Mouse (Mus musculus) MN1 (cell line): ENCODE measurements around the gene Skida1.

Experiments used
- DNase-seq: peaks from one replicate; pipeline ENCODE4 v3.0.0-alpha.2; 2016; ENCODE audit warnings: low spot score

Gene Skida1

DNA sequence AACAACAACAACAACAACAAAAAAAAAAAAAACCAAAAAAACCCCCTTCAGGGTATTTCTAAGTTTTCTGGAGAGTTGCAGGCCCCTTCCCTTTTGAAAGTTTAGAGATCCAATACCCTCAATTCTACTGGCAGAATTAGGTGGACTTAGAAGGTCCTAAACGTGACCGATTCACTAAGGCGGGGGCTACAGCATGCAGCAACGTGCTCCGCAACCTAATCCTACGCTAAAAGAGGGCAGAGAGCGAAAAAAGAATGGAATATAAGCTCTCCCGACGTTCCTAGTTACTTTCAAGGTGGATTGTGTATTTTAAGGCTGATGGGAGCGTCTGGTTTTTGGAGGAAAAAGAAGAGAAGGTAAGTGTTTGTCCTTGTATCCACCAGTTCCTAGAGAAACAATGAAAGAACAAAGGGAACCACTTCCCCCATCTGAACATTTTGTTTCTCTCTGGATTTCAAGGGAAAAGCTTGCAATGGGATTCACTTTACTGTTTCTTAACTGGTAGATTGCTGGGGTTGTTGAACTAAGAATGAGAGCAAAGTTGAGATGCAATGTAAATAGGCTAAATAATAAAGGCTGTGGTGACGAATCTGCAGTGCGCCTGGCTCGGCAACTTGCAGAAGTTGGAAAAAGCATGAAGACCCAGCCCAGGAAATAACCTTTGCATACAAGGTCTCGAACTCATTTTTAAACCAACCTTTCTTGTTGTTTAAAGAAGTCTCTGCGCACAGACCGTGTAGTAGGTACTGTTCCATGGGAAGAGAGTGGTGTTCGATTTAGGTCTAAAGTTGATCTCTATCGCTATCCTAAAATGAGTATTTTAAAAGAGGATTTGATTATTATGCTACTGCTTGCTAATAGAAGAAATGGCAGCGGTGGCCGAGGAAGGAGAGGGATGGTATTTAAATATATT is 6.4 kb upstream of the Skida1 start, which contains the start of gene Mllt10:
TSS of gene Mllt10 (plus strand) at position 222 of the 913 bp plus-strand sequence.
- DNase-seq, result no peak

DNA sequence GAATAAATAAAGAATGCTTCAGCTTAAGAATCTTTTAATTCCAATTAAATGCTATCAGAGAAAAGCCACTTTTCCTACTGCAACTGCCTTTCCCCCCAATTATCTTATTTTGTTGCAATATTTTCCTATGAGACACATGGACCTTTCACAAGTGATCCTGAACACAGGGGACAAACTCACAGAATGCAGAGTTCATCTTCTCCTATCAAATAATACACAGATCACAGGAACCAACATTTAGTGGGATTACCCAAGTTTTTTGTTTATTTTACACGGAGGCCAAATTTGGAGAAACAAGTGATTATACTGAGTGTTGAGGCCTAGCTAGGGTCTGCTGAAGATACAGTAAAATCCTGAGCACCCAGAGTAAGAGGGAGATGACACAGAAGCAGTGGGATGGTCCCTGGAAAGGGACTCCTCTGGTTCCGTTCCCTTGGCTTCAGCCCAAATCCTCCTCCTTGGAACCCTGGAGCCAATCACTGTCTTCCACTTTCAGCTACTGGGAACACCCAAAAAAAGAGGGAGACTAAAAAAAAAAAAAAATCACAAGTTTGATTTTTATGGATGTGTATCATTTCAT is 5.2 kb upstream of the Skida1 start:
- peak; percentile 52 for DNase-seq

DNA sequence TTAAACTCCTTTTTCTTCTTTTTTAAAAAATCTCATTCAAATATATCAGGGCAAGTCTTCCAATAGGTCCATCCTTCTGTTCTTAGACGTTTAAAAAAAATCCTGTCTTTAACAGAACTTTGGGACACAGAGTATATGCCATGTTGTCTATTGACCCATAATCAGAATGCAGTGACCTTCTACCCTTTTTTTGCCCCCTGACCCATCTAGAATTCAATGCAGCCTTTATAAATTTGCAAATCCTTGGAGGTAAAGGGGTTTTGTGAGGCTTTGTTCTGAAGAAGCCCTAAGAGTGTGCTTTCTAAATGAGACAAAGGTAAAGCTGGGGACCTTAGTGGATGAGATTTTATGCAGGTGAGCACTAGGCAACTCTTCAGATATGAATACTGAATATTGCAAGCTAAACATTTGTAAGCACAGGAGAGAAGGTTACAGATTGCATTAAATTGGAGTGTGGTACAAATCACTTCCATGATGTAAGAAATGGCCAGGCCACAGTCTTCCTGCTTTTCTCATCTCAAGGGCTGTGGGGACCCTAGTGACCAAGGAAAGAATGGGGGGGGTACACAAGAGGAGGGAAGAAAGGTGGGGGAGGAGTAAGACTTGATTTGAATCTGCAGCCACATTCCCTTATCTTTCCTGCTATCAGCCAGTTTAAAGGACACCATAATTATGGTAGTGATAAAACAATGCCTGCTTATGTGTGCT is 4.5 kb upstream of the Skida1 start:
- no peak for DNase-seq

DNA sequence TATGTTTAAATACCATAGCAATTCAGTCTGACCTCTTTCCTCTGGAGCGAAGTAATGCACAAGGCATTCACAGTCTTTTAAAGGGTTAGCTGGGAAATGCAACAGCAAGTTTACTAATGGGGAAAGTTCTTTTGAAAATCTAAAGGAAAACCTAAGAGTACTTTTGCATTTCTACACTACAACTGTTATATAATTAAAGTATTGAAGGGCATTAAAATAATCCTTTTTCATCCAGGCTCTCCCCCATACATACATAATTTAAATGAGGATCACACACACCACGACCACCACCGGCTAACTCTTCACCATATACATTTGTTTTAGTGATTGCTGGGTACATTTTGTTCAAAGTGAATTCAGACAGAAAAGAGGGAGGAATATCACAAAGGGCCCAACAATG is 3.7 kb upstream of the Skida1 start:
- DNase-seq, result no peak

DNA sequence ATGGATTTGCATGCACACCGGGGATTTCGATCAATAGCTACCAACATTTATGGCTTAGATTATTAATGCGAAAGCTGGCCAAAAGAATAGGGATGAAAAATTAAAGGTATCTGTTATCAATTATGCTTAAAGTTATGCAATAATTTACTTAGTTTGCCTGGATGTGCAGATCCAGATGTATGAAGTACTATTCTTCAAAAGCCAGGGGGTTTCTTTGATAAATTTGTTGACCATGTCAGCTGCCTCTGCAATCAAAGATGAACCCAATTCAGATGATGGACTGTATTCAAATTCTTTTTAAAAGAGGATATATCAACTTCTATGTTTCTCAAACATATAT is 3.0 kb upstream of the Skida1 start:
- DNase-seq, result no peak

DNA sequence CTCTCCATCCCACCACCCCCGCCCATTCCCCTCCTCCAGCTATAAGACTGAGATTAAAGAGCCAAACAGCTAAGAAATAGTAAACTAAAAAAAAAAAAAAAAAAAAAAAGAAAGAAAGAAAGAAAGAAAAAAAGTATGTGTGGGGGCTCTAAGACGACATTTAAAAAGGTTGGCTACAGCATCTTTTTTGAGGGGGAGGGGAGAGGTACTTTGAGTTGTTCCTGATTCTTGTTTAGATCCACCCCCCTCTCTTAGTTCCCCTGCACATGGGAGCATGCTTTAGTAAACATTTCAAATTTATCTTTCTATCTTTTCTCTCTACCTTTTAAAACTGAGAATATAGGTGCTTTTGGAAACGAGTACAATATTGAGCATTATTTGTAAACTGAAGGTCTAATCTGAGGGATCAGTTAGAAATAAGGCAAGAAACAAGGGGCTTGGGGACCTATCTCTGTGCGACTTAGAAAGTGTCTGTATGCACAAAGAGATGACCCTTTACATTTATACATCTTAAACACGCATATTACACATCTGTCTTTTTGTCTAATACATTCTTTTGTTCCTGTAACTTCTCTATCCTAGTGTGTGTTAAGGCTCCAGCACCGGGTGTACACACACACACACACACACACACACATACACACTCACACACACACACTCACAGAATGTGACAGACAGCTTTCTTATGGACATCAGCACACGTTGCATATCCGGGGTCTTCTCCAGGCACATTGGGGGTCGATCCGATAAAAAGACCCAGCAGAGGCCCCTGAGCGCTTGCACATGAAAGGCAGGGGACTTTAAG is 2.4 kb upstream of the Skida1 start:
- DNase-seq, result no peak

DNA sequence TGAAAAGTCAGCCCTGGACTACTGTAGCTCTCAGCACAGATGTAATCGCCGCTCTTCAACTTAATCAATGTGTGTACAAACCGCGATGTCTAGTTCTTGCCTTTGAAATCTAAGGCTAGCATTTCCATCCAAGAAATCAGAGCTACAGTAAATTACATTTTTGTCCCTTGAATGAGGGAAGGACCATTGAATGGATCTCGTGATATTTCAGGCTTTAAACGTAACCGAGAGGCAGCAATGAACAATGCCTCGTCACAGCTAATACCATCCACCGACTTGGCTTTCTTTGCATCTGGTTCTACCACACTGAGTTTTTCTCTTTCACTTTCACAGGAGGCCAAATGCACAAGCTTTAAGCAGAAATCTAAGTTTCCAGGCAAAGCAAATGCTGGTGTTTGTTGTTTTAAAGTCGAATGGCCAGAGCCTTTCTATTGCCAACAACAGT is 1.7 kb upstream of the Skida1 start:
- DNase-seq, result no peak

DNA sequence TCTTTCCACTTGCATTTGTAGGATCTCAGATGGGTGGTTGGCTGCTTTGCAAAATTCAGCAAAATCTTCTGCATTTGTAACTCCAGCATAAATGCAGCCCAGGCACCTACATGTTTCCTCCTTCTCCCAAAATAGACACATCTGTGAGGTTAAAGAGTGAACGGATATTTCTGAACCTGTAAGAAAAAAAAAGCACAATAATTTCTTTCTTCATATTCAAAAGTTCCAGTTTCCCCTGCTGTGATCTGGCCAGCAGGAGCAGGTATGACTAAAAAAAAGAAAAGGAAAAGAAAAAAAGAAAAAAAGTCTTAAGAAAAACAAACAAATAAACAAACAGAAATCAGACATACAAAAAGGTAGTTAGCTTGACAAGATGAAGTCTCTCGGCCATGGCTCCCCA is 1.2 kb upstream of the Skida1 start:
- DNase-seq, result no peak

DNA sequence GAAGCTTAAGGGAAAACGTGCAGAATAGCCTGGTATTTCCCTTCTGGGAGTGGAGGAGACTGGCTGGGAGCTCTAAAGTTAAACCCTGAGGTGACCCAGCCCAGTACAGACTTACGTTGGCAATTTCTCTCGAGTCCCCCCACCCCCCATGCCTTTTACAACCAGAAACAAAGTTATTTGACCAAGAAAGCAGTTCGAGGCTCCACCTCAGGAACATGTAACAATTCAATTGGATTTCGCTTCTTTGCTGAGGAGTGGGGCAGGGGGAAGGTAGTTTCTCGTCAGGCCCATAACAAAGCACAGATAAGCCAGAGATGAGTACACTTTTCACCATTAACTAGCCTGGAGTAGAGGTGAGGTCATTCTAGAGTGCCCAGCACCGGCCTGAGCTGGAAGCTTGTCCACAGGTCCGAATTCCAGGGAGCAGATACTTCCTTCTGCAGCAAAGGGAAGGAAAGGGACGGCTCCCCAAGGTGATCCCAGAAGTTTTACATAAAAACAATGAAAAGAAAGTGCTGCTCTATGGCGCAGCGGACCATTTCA is 499 bp upstream of the Skida1 start:
- no peak for DNase-seq

DNA sequence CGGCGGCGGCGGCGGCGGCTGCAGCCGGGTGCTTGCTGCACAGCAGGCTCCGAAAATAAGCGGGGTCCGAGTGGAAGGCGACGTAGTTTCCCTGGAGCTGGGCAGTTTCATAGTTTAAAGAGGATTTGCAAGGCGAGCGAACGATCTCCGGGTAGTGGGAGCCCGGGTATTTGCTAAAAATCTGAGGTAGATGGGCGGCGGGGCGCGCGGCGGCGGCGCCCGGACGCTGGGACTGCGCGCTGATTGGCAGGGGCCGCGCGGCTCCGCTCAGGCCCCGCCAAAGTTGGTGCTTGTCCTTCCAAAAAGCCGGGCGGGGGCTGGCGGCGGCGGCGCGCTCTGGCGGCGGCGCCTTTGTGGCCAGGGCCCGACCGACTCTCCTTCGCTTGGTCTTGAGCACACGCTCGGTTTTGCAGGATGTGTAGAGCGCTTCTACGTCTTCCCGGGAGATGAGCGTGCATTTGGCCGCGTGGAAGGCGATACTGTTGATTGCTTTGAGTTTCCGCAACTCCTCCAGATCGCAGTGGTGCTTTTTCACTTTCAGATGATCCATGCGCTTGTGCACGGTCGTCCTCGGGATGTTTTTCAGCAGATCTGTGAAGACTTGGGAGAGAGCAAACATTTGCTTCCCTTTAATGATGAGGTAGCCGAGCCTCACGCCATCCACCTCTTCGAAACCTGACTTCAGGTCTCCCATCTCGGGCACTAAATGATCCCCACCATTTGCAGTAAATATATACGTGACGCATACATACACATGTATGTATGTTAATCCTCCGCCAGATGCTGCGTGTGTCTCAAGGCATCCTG is 1.0 kb downstream of the Skida1 start:
- peak; percentile 72 for DNase-seq

DNA sequence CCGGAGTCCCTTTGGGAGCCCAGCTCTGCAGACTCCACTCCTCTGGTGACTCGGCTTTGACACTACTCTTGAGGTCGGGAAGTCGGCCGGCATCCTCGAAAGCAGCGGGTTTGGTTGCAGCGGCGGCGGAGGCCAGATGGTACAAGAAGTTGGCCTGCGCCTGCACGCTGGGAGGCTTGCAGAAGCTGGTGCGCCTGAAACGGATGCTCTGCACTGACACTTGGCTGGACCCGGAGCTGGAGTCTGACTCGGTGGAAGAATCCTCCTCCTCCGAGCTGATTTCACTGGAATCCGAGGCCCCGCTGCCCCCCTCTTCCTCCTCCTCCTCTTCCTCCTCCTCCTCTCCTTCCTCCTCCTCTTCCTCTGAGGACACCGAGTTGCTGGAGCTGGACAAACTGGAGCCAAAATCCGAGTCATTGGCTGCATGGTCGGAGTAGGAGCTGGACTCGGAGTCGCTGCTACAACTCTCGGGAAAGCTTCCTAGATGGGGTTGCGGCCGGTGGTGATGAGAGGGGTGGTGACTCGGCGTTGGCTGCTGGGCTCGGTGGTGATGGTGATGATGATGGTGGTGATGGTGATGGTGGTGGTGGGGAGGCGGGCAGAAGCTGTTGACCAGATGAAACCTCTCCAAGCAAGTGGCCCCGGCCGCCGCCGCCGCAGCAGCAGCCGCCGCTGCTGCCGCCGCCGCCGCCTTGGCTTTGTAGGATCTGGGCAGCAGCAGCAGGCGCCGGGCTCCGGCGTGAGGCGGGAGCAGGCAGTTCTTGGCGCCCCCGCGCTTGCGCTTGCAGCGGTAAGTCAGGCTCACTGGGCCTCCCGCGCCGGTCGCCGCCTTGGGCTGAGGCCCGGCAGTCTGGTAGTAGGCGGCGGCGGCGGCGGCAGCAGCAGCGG is 1.8 kb downstream of the Skida1 start:
- peak; percentile 69 for DNase-seq

DNA sequence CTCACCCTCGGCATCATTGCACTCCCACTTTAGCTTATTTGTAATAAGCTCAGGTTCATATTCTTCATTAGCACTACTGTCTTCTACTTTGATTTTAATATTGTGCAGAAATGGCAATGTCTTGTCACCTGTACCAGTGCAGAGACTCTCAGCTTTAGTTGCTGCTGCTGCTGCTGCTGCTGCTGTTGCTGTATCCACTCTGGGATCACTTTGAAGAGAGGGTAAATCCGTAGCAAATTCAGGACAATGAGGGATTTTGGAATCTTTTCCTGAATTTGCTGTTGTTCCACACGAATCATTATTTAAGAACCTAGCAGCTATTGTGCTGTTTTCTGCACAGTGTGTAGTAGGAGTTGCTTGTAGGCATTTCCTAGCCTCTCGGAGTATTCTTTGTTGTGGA is 2.7 kb downstream of the Skida1 start:
- no peak for DNase-seq

DNA sequence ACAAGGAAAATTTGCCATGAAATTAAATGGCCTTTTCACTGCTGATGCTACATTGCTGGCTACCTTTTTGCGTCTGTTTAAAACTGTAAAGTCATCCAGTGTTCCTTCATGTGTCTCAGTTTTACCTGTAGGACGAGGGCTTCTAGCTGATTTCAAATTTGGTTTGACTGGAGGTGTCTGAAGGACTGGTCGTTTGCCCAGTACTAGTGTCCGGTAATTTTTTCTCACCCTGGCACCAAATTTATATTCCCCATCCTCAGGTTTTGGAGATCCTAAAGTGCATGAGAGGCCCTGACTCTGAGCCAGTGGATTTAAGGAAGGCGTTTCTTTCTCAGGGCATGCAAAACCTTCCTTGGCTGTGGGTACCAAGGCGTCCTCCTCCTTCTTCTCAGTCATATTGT is 3.1 kb downstream of the Skida1 start:
- DNase-seq, result no peak

DNA sequence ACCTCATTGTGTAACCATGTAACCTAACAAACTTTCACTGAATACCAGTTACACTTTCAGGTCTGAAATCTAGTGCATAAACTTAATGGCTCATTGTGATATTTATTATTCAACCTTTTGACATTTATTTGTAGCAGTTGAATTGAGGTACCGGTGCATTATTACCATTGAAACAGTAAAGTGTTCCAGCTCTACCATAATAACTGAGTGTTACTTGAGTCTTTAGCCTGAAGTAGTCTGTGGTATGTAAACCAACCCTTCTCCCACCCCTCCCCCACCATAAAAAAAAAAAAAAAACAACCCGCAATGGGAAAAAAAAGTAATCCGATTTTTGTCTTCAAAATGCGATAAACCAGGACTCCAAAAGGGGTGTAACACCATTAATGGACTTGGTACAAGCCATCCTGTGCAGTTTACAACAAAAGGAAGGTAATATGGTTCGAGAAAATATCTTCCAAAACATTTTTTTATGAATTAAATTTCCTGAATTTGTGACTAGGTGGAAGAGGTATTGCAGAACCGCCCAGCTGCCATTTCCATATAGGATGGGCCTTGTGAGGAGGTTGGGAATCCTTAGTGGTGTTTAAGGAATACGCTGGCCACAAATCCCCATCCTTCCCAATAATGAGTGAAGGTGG is 3.6 kb downstream of the Skida1 start:
- no peak for DNase-seq

DNA sequence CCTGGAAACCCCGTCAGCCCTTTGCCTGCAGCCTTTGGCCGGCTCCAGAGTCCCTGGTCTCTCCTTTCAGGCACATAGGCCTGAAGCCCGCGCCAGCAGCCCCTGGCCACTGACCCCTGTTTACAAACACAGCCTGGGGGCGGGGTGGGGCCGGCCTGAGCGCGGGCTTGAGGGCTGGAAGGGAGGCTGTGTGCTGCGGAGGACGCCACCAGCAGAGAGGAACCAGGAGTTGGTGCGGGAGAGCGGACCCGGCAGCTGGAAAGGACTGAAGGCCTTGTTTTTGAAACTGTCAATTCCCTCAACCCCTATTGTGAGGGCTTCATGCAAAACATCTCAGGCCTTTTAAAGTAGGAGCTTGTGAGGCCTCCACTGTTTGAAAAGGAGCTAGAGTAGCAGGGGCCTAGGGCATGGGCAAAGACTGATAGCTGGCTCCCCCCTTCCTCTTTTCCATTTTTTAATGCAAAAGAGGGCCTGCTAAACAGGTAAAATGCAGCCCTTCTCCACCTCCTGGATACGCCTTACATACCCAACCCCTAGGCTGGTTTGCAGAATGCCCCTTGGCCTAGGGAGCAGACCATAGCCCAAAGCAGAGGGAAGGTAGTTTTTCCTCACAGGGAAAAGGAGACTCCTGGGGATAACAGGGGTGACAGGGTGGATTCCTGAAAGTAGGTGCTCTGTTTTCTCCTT is 7.5 kb downstream of the Skida1 start:
- DNase-seq, result no peak

DNA sequence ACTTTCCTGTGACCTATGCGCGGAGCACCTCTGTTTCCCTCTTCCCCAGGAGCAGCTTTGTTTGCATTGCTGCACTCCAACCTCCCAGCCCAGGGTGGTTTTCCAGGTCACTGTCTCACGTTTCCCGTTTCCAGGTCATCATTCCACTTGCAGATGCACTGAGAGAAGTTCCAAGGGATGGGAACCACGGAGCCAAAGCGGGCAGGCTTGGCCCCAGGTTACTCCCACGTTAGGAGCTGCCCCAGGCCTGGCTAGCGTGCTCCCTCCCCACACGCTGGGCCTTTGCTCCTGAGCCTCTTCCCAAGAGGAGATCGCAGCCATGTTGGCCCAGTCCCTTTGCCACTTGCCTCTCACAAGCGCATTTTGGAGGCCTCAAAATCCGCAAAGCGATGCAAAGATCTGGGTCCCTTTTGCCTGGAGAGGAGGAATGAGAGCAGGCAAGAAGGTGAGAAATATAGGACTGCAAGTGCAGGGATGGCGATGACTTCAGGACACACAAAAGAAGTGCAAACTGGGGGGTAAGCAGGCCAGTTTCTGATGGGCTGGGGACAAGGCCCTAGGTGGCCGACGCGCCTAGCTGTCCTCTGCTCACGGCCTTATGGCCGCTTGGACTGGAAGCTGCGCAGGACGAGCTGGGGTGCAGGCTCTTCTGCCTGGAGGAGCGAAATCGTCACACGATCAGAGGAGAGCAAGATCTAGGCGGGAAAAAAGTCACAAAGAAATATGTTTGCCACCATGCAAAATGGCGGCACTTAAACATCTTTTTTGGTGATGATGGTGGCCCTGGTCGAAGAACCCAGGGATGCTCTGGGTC is 8.3 kb downstream of the Skida1 start:
- no peak for DNase-seq

DNA sequence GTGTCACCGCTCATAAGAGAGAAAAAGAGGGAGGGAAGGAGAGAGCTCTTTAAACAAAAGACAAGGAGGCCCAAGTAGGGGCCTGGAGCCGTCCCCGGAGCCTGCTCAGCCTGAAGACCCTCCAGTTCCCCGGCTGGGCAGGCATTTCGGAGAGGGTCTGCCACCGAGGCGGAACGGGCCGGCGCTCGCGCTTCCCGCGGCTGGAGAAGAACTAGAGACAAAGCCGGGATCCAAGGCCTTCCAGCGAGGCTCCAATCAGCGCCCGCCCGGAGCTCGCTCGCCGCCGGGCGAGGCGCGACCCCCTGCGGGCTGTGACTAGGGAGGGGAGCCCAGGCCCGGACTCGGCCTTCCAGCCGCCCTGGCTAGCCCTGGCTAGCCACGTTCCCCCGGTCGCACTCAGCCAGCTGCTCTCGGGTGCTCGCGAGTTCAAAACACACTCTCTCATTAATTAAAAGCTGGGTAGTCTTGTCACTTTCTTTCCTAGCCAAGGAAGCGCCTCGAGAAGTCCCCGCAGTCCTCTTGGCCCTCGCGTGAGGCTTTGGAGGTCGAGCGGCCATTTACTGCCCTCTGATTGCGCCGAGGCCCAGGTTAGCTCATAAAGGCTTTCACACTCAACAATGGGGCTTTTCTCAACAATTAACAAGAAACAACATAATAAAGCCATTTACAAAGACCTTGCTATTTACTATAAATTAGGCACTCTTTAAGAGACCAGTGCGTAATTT is 9.1 kb downstream of the Skida1 start:
- no peak for DNase-seq
